Mouse (Mus musculus): ENCODE results near the gene Rasl11a.

DNA sequence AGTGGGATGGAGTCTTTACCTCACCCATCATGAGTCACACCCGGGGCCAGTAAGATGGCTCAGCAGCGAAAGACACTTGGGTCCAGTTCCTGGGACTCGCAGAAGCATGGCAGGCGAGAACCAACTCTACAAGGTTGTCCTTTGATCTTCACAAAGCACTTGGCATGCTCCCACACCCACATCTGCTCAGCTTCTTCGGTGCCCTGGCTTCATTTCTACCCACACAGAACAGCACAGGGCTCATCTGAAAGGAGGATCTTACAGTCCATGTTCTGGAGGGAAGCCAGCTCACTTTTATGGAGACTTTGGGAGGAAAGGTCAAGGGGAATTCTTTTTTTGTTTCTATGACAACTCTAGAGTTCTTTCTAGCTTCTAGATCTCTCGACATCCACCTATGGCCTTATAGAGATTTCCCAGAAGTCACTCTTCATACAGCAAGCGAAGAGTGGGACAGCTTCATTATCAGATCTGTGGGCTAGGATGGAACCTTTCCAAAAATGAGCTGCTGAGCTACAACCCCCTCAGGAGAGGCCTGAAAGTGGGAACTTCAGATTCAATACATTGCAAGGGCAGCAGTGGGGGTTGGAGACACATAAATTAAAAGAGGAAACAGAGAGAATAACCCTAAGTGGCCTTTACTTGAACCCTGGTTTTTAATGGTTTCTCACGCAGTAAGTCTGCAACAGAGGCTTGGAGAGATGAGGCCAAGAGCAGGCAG, 25.8 kb upstream of the Rasl11a start:
- no peak for TF ChIP-seq CTCF (IDR thresholded peaks at IDR 0.05; ENCODE audit: low read depth)
- no peak for TF ChIP-seq EP300 (IDR thresholded peaks at IDR 0.05; ENCODE audit: low read depth)

Measured in heart, postnatal 0 days (tissue).